Mouse (Mus musculus) monocyte, adult 2 months (primary cell): ENCODE measurements around the gene Dpp4.

Source experiments
- DNase-seq, 2 experiments: peaks; one replicate each; pipeline ENCODE4 v3.0.0; 2022; ENCODE audit warnings: low spot score in 2 of 2, low read depth in 1 of 2

Gene Dpp4

DNA sequence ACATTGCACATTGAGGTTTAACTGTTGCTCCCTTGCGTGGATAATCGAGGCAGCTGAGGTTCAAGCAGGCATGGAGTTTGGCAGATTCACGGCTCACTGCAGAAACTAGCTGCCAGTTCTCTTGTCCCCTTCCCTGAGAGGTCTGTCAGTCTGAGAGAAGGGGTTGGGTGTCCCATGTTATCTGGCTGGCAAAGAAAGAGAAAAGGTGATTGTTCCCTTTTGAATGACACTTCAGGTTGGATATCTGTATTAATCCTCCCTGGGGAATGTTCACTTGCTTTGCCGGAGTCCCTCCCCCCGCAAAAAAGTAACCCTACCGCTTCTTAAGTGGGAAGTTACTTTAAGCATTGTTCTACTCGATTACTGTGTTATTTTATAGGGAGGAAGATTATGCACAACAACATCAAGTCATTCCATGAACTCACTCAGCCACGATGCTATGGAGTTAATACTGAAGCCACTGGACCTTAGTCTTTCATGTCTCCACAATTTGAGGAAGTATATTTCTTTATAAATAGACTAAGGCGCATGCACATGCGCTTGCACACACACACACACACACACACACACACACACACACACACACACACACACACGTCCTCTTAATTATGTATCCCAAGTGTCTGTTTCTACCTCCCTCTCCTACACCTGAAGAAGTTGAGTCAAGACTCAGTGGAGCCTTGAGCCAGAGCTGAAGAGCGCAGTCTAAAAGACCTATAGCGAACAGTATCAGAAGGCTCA lies at the start of gene Dpp4:
Gene Dpp4, minus strand, starts transcription at position 151 of the 741 bp plus-strand sequence.
- DNase-seq, result no peak

DNA sequence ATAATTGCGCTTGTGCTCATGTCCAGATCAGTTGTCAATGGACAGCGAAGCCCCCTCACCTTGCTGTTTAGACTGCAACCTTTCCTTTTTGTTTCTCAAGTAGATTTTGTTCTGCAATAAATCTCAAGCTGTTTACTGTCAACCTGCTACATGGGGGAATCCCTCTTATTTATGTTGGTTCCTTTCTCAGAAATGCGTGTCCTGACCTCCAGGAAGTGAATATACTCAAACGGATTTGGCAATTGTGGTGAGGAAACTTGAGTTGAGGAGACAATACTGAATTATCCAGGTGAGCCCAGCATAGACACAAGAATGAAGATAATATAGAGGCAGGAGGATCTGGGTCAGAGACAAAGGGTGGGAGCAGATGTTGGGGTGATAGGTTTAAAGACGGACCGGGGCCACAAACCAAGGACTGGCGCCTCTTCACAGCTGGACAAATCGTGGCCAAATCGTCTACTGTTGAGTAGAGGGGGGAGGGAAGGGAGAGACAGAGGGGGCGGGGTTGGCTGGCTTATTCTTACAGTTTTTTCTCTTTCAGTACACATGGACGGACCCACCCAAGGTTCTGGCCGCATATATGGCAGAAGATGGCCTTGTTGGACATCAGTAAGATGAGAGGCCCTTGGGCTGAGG lies 48.9 kb upstream of the Dpp4 start:
- no peak for DNase-seq

DNA sequence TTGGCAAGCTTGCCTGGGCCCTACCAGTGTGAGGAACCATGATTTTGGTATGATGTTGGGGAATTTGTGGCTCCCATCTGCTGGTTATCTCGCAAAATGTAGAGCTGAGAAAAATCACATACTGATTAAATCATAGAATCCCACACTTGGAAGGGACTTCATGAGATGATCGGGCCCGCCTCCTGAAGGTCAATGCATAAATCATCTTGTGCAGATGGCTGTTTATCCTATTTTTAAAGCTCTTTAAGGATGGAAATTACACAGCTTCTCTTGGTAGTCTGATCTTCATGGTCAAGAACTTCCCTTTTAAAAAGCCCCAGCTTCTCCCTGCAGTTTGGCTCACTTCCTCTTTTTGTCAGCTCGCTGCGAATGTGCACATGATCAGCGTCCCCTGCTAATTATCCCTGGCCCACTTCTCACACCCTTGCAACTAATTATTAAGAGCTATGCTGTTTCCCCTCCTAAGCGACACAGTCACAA lies 48.2 kb upstream of the Dpp4 start:
- peak; percentile 30 to 40 for DNase-seq

DNA sequence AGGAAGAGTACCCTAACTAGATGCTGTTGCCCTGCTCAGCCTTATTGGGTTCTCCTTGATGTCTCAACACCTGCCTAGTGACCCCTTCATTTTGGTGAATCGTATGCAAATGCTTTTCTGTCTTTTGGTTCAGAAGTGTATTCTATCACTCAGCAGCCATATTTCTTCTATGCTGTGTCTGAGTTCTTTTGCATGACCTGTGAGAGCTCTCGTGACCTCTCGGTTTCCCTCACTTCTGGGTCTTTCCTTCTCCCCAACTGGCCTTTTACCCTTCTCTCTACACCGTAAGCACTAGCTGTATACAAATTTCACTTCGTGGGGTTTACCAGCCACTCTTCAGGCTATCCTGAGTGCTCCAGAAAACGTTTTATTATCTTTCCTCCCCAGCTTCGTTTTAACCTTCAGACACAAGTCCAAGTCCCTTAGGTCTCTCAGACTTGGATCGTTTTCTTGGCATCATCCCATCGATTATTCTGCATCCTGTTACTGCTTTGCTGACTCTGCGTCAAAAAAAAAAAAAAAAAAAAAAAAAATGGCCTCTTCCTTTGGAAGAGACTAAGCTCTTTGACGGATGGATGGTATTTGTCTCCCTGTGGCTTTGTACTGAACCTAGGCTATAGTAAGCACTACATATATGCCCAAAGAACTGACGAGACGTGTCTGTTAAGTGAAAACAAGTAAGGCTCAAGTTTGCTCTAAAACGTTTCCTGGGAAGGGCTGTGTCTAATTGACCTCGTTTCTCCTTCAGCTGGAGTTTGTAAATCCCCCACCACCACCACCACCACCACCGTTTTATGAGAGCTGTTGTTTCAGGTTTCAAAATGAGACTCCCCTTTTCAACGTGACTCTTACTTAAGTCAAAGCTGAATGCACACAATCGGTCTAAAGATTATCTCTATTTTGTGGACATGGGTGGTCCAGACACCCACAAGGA lies 47.5 kb upstream of the Dpp4 start:
- no peak for DNase-seq

DNA sequence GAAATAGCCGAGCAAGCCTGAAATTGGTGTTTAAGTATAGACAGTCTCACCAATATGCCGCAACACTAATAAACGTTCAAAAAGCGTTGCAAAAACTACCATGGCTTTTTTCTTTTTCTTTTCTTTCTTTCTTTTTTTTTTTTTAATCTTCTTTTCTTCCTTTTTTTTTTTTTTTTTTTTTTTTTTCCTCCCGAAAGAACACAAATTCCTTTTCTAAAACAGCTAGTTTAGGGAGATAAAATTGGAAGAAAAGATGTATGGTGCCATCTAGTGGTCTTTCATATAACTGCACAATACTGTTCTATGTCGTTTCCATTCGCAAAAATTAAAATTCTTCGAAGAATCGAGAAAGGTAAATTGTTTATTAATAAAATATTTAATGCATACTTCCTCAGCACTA lies 46.0 kb upstream of the Dpp4 start:
- no peak for DNase-seq

DNA sequence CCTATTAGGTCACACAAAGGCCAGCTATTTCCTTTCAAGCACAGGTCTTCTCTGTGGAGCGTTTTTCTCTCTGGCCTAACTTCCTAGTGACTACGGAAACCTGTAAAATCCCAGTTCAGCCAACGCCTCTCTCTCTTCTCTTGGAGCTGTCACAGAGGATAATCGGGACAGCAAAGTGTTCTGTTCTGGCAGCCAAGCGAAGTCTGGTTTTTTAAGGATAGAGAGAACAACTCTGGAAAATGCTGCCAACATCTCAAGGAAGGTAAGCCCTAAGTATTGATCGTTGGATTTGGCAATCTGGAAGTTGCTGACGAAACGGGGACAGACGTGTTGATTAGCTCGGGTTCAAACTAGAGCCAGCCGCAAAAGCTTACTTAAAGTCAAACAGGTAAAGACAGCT lies 43.0 kb upstream of the Dpp4 start:
- no peak for DNase-seq

DNA sequence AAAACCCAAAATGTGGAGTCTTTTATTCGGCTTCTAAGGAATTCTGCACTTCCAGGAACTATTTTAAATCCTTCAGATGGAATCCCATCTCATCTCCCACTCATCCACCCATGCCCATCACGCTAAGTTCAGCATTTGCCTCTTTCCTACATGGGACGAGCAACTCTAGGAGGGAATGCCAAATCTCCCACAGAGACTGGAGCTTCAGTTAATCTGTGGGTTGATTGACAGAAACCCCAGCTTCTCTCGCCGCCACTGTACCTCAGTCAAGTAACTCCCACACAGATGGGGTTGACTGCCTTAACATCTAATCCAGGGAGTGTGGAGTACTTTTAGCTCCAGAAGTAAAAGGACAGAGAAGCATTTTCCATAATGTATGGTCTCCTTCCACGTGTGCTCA lies 42.0 kb upstream of the Dpp4 start:
- no peak for DNase-seq

DNA sequence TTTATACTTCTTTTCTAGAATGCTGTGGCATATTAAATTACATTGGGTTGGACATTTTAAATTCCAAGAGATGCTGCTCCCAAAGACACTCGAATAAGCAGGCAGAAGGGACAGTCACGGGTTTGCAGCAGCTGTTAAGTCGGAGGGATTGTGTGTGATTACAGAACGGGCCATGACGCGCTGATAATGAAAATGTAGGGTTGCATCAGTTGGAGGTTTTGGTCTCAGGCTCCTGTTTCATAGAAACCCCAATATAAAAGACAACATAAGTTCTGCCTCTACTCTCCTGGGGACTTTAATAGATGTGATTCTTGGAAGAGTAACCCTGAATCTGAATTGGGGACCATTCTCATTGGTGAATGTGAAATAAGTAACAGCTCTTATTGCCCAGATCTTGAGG lies 38.3 kb upstream of the Dpp4 start:
- no peak for DNase-seq

DNA sequence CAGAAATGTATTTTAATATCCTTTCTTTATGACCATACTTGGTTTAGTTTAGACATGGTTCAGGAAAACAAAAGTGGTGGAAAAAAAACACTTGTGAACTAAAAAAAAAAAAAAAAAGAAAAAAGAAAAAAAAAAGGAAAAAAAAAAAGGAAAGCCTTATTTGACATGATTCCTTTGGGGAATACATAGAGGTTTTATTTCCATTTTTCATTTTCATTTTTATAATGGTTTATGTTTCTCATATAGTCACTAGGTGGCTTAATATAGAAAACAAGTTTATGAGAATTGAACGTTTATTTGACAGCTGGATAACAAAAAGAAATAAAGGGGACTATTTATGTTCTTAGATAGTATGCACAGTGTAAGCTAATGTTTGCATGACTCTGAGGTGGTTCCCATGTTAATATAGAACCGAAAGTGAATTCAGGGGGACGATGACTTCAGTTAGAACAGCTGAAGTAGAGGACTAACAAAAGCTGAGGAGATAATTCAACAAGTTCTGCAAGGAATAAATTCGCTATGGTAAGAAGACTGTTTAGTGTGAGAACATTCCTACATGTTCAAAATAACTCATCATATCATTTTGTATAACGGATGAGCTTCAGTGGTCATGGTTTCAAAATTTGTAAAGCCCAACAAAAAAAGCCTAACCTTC lies 37.8 kb upstream of the Dpp4 start:
- no peak for DNase-seq

DNA sequence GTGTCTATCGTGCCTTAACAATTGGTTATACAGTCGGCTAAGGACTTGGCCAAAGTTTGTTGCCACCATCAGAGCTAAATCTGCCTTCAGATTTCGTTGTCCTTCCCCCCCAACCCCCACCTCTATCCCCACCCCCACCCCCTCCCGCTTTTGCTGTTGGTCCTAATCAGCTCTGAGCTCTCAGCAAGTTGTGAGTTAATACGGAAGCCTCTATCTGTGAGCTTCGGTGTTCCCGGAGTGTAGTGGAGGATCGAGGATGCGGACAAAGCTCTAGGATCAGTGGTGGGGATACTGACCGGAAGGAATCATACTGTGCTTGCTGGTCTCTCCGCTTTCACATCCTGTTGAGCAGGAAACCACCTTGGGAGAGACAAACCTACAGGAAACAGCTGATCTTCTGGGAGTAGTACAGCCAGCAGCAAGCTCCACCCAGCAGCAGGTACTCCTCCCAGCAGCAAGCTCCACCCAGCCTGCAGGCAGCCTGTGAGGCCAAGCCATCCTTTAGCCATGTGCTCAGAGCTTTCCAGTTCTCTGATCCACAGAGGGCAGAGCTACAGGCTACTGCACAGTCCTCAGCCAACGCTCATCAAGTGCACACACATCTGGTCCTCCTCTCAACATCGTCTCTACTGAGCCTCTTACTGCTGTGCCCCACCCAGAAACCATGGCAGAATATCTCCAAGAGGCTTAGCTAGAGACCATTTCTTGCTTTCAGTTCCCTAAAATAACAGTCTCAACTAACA lies 28.9 kb upstream of the Dpp4 start:
- DNase-seq, result peak; percentile 39 to 52

DNA sequence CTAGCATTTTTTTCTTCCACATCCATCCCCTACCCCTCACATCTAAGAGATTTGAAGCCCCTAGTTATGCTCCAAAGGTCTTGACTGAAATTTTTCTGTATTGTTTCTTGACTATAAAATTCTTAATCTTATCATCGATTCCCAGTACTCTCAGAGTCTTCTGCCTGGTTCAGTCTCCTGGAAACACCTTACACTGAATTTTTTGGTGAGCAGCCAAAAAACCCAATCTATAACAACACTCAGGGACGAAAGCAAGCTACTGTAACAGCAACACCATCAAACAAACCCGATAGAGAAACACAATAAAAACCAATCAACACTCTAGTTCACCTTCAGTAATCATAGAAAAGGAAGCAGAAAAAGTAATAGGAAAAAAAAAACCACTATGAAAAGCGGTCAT lies 28.1 kb upstream of the Dpp4 start:
- no peak for DNase-seq

DNA sequence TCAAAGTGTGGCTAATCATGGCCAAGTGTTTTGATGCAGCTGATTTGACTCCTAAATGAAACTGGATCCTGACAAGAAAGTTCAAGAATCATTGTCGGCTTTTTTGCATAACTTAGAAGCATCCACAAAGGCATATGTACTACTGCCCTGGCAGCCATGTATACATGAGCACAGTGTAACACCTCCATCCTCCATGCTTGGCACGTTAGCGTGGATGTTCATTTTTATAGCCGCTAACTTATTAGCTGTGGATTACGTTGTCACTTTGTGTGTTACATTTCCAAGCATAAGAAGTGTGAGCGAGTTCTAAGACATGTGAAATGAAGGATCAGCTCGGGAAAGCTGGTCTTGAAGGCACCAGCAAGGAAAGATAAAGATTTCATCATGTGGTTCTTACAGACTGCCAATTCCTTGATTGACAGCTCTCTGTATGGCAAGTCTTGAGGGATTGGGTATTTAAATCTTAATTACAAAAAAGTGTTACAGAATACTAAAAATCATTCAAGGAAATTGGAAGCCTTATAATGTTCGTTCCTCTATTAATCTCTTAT lies 19.3 kb upstream of the Dpp4 start:
- no peak for DNase-seq

DNA sequence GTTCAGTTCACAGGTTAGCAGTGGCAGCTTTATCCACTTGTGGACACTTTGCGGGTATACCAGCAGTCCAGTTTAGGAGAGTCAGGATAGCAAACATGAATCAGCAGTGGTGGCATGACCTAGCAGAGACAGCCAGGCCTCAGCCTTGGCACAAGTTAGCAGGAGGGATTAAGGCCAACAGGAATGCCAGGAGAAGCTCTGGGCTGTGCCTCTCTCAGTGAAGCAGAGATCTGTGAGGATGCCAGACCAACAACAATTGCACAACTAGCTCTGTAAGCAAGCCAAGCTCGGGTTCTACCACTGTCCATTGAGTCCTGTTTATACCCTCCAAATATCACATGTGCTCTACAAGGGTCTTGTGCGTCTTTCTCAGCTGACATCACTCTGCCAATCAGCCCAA lies 13.9 kb upstream of the Dpp4 start:
- DNase-seq, result no peak

DNA sequence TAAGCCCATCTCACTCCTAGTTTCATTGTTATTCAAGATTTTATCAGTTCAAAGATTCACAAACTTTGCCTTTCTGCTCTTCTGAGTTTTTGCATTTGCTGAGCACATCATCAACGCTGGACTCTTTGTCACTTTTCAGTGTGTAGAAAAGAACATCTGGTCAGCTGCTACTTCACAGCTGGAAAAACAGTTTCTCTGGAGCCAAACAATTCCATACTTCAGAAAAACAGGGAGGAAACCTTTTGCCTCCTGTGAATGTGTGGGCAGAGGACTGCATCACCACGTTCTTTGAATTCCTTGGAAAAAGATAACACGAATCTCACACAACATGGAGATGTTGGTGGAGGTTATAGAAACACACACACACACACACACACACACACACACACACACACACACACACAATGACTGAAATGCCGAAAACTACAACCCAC lies 11.3 kb upstream of the Dpp4 start:
- DNase-seq, result no peak

DNA sequence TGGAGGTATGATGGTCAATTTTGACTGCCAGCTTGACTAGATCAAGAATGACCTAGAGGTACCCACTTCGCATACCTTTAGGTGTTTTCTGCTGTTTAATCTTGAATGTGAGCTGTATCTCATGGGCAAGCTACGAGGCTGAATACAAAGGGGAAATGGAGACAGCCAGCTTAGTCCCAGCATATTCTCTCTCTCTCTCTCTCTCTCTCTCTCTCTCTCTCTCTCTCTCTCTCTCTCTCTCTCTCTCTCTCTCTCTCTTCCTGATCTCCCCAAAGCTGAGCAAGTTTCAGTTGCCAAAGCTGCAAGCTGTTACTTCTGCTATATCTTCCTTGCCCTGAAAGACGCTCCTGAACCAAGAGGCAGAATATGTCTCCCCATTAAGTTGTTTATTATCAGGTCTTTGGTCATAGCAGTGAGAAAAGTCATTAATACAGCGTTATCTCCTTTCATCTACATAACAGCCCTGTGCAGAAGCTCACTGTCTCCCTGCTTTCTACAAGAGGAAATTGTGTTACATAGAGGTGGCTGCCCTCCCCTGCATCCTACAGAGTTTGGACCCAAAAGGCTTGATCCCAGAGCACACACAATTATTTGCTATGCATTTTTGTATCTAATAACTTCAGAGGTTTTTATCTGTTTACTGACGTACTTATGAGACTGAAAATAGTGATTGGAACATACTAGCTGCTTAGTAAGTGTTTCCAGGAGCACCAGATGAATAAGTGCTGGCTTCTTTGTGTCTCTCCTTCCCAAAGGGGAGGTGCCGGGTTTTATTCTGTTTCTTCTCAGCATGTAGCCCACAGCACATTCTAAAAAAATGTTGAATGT lies 10.7 kb upstream of the Dpp4 start:
- no peak for DNase-seq

DNA sequence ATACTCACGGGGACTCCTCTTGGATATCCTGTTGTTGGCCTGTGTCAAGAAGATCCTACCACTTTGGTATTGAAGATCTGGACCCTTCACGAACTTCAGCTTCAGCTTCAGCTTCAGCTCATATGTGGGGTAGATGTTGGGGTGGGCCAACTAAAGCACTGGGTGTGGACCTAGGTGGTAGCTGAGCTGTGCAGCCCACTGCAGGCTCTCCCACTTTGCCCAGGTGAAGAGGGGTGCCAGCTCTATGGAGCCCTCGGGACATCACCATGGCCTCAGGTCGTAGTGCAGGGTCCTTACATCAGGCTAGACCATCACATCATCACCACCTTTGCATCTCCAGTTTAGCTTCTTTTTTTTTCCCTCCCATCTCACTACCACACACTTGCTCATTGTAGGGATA lies 9.2 kb upstream of the Dpp4 start:
- no peak for DNase-seq

DNA sequence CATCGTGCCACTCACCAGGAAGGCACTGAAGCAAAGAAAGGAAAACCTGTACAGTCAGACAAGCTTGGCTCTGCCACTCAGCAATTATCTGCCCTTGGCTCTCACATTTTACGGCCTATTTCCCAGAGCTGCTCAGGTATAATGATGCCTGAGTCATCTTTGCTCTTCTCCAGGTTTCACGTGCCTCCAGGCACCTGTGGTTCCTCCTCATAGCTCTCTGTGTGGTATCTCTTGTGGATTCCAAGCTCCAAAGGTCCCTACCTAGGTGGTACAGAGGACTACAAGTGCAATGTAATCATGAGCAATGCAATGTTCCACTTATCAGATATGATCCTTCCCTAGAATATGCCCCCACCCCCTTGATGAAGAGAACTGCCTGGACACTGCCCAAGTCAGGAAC lies 8.0 kb upstream of the Dpp4 start:
- DNase-seq, result no peak

DNA sequence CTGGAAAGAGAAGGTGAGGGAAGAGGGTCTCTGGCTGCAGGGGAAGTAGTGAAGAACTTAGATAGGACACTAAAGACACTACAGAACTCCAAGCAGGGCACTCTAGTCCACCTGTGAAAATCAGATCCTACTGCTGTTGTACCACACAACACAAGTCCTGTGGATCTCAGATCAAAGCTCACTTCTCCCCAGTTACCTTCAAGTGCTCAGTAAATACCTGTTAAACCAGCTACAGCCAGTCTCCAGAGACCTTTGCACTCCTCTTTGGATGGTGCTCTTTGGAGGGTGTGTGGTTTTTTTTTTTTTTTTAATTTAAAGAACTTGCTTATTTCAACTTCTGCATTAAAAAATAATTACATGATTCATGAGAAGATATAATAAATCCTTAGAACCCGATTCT lies 5.2 kb upstream of the Dpp4 start:
- no peak for DNase-seq
